Mouse (Mus musculus): ENCODE measurements around the gene Tmod3. TPM values are rescaled to one million over a fixed set of nuclear protein-coding genes. Genes with fewer than 3 reads are reported as not detected.

Tmod3 gene
- 10 to 100 TPM; 39.9 to 41.2 TPM for total RNA-seq (2021)
- long read RNA-seq, transcript Tmod3-201 (10 exons, 3,667 nt) = major isoform, 15 of 38 reads
- long read RNA-seq, transcript Tmod3-205 (4 exons, 898 nt) = minor isoform, 10 of 38 reads
- long read RNA-seq, partial matches to known transcripts = 3 of 38 reads
- long read RNA-seq, other reads (novel, unspliced or antisense) = 10 of 38 reads

DNA sequence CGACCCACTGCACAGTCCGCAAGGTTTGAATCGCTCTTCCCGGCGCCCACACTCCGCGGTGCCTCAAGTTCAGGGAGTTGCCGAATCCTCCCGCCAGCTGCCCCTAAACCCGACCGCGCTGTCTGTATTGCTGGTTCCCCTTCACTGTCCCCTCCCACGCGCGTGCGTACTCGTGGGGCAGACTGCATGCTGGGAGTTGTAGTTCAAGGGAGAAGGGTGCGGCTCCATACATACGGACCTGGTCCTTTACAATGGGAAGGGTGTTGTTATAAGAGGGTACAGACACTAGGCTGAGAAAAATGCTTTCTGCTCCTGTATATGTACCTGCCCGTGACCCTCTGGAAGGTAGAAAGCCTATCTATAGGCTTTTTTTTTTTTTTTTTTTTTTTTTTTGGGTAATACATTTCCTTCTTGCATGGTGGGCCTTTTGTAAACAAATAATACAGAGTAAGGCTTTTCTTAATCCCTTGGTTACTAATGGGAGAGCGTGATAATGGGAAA is at the start of gene Tmod3:
TSS of gene Tmod3 (minus strand) at position 146 of the 501 bp plus-strand sequence.
- peak; percentile 90 to 94 for DNase-seq (ENCODE audit: low spot score in 2 of 2)

GRCm38 (mm10) chr9:75607496-75607895 is 48.0 kb upstream of the Tmod3 start:
- no peak for DNase-seq (ENCODE audit: low spot score in 2 of 2)

- DNase-seq (ENCODE audit: low spot score in 2 of 2) = no peak
Measured at GRCm38 (mm10) chr9:75601510-75601909, 42.1 kb upstream of the Tmod3 start.

DNA sequence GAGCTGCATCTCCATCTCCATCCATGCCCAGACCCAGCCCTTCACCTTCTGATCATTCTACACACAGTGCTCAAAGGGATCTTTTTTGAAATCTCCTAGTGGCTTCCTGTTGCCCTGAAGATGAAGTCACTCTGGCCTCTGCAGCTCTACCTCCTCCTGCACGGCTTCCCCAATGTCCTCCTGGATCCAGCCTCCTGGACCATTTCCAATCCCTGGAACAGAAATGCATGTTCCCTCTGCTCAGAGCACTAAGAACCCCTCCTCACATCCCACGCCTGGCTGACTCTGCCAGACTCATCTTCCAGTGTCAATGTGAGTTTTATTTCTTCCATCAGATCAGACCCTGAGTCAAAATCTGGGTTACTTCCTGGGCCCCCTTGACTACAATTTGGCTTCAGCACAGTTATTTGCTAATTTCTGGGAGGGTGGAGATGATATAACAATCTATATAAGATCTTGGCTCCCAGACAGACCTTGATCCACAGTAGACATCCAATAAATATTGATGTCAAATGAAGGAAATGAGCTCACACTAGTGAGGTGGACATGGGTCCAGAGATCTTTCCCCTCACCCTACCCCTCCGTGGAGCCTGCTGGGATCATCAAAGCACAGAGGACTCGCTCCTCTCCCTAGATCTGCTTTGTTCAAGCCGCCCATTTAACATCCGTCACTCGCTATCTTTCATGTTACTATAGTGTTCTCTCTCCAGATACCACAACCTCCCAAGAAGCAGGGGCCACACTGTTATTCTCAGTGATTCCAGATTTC is 40.9 kb upstream of the Tmod3 start:
- DNase-seq (ENCODE audit: low spot score in 2 of 2) = peak; percentile 43 to 77

GRCm38 (mm10) chr9:75599191-75599841 is 39.9 kb upstream of the Tmod3 start:
- DNase-seq (ENCODE audit: low spot score in 2 of 2) = peak; percentile 30 to 68

DNA sequence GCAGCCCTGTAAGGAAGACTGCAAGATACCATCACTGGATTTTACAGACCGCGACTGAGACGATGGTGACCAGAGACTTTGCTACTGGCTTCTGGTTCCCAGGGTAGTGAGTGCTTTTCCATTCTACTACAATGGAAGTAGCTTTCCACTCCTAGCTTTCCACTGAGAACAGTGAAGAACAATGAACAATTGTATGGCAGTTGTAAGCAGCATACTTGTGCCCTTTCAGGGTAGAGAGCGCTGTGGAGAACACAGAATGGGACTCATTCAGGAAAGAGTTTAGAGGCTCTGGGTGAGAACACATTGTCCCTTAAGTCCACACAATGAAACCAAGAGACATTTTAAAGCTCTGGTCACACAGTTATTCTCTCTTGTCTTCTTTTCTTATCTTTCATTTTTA is 38.1 kb upstream of the Tmod3 start:
- peak in 1 of 2 experiments; percentile 60 for DNase-seq (ENCODE audit: low spot score in 2 of 2)

- peak in 1 of 2 experiments; percentile 32 for DNase-seq (ENCODE audit: low spot score in 2 of 2)
Measured at GRCm38 (mm10) chr9:75597036-75597435, 37.6 kb upstream of the Tmod3 start.

DNA sequence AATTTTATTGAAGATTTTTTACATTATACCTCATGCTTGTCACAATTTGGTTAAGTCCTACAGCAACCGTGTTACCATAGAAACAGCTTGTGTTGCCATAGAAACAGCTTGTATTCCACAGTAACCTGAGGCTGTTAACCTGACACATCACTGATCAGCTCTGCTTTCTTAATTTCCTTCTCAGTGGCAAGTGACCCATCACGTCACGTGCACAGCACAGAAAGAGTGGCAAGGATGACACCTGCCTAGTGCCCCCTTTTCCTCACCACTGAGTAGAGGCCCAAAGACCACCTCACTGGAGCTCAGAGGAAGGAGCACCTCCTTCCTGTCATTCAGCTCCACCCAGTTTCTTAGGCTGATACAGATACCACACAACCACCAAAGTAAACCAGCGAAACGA is 34.0 kb upstream of the Tmod3 start:
- peak; percentile 19 to 66 for DNase-seq (ENCODE audit: low spot score in 2 of 2)

DNA sequence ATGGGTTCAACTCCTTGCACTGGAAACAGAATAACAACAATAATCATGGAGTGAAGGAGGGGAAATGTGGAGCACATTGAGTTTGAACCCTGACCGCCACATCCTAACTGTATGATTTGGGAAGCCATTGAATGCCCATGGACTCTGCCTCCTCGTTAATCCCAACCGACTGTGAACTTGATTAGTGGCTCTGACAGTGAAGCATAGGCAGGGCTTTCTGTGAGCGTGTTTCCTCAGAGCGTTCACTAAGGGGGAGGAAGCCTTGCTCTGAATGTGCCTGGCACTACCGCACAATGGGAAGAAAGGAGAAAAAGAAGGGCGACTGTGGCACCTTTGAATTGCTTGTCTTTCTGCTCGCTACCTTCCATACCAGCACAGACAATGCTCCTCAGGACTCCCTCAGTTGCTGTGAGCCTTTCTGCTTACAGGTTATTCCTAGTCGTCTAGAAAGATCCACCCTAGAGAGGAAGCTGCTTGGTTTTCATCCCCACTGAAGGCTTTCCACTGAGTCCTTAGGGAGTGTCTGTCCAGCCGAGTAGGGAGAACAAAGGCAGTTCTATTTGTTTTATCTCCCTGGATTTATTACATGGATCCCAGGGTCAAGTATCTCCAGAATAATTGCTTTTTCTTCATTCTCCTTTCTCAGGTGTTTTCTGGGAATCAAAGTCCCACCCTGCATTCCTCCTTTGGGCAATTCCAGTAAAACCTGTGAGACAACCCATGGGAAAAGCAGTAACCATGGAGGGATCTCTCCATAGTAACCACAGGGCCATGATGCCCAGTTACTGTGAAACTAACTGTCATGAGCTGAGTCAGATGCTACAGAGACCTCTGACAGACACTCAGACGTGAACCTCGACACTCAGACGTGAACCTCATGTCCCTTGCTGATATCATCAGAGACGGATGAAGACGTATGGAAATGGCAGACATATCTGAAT is 30.7 kb upstream of the Tmod3 start:
- no peak for DNase-seq (ENCODE audit: low spot score in 2 of 2)

- no peak for DNase-seq (ENCODE audit: low spot score in 2 of 2)
Measured at GRCm38 (mm10) chr9:75581694-75582350, 22.4 kb upstream of the Tmod3 start.

GRCm38 (mm10) chr9:75579321-75579720 is 19.9 kb upstream of the Tmod3 start:
- no peak for DNase-seq (ENCODE audit: low spot score in 2 of 2)

DNA sequence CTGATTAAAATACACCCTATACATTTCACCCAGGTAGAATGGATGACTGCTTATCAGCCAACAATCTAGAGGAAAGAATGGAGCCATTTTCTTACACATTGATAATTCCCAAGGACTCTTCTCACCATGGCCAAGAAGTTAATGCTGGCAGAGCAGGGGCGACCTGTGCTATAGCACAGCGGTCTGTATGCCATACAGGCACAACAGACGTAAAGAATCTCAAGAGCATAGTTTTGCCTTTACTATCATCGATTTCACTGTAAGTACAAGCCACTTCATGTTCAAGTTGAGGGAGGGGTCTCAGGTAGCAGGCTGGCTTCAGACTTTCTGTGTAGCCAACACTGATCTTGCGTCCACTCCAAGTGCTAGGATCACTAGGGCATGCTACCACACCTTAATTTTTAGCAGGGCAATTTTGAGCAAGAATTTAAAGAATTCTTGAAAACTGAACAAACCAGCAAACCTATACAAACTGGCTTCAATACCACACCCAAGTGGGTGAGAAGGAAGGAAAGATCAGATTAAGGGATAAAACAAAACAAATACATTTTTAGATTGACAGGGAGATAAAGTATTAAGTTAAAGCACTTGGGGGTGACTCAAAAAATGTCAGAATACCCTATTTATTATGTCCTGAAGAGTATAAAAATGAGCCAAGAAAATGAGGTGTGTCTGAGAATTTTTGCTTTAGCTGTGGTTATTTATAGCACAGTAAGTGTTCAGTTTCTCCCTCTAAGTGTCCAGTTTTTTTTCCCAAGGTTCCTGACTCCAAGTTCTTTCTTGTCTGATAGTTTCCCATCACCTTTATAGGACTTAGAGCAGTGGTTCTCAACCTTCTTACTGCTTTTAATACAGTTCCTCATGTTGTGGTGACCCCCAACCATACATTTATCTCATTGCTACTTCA is 11.8 kb upstream of the Tmod3 start:
- no peak for DNase-seq (ENCODE audit: low spot score in 2 of 2)

DNA sequence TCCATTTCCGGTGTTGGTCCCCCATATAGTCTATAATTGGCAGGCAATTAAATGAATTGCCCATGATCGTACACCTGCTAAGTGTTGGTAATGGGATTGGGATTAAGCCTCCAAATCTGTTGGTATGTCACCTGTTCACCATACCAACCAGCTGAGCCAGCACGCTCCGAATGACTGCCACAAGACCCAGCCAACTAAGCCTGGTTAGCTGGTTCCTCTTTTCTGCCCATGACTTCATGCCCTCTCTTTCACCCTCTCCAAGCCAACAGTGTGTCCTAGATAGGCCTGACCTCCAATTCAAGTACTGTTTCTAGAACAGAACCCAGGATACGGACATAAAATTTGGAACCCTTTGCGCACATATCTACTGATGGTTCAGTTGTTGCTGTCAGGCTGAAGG is 8.9 kb upstream of the Tmod3 start:
- DNase-seq (ENCODE audit: low spot score in 2 of 2) = no peak

GRCm38 (mm10) chr9:75564892-75565291 is 5.4 kb upstream of the Tmod3 start:
- no peak for DNase-seq (ENCODE audit: low spot score in 2 of 2)

- no peak for DNase-seq (ENCODE audit: low spot score in 2 of 2)
Measured at GRCm38 (mm10) chr9:75563622-75564021, 4.2 kb upstream of the Tmod3 start.

- no peak for DNase-seq (ENCODE audit: low spot score in 2 of 2)
Measured at GRCm38 (mm10) chr9:75563176-75563575, 3.7 kb upstream of the Tmod3 start.

GRCm38 (mm10) chr9:75561040-75561669 is 1.7 kb upstream of the Tmod3 start:
- no peak for DNase-seq (ENCODE audit: low spot score in 2 of 2)

GRCm38 (mm10) chr9:75560353-75560752 is 896 bp upstream of the Tmod3 start:
- DNase-seq (ENCODE audit: low spot score in 2 of 2) = no peak
